18 mouse cellular contexts compared by ENCODE assay signal in genomic region chr2:4518549-4518948, GRCm38 (mm10).
"Had no signal": no experiment of that assay in that cellular context is flagged by ENCODE, and none has a peak within 500 bp of the region (broad histone marks: within the 10 kb centered on the region; RNA-seq: fewer than 3 reads in every experiment).

No protein-coding gene starts in this region.

- H3K27ac ChIP-seq: layer of hippocampus, adult 2 months; left cerebral cortex, adult 2 months; liver, embryonic 13.5 days; macrophage had no signal

- H3K9ac ChIP-seq: liver, embryonic 13.5 days; lung, embryonic 14.5 days; midbrain, embryonic 13.5 days; neural tube, embryonic 12.5 days; neural tube, embryonic 15.5 days had no signal

- H3K9me3 ChIP-seq: liver, embryonic 13.5 days; midbrain, embryonic 13.5 days; neural tube, embryonic 12.5 days; neural tube, embryonic 15.5 days had no signal

- DNase-seq: kidney, adult 2 months; kidney, postnatal 25 days; layer of hippocampus, adult 9-11 months; layer of hippocampus, postnatal 36 days; liver, embryonic 13.5 days; lung, embryonic 14.5 days; right cerebral cortex, adult 18-20 months; right cerebral cortex, postnatal 25 days; spleen, adult 18-20 months; thymus, adult 18-20 months; thymus, postnatal 36 days had no signal

- H3K4me2 ChIP-seq: liver, embryonic 13.5 days; midbrain, embryonic 13.5 days; neural tube, embryonic 12.5 days; neural tube, embryonic 15.5 days had no signal

- H3K4me3 ChIP-seq: layer of hippocampus, adult 2 months; left cerebral cortex, adult 2 months; liver, embryonic 13.5 days; midbrain, embryonic 13.5 days; myocyte; neural tube, embryonic 12.5 days; neural tube, embryonic 15.5 days had no signal

- H3K27me3 ChIP-seq: liver, embryonic 13.5 days; midbrain, embryonic 13.5 days; neural tube, embryonic 12.5 days; neural tube, embryonic 15.5 days had no signal

- H3K36me3 ChIP-seq: liver, embryonic 13.5 days had no signal
